Mouse (Mus musculus) G1E (cell line): ENCODE results near the gene Lrrc9. TPM values are rescaled to one million over a fixed set of nuclear protein-coding genes. Genes with fewer than 3 reads are reported as not detected.
A peak's percentile ranks its signal among the peaks of the same experiment; 100 is the strongest.

Experiments
- ATAC-seq: 2 replicates; pipeline ENCODE4 v1.8.0; 2016; ENCODE audit warnings: mild to moderate bottlenecking; ENCODE audit not compliant: insufficient number of reproducible peaks, poor library complexity, low FRiP score, severe bottlenecking; ENCODE audit errors: extremely low read depth
- DNase-seq: peaks from one replicate; pipeline ENCODE4 v3.0.0; 2012; ENCODE audit warnings: low spot score
- H3K27me3 ChIP-seq: 2 replicates; pipeline ENCODE4 v1.6.1; 2012; ENCODE audit warnings: mild to moderate bottlenecking, low read length, inconsistent platforms; ENCODE audit not compliant: insufficient read depth
- H3K36me3 ChIP-seq: replicated peaks from 2 replicates; pipeline ENCODE3; 2012; ENCODE audit warnings: mild to moderate bottlenecking, inconsistent platforms
- H3K4me1 ChIP-seq: 2 replicates; pipeline ENCODE4 v1.6.1; 2012; ENCODE audit warnings: low read depth, low read length, inconsistent platforms, mixed read lengths; ENCODE audit not compliant: insufficient read depth
- H3K4me3 ChIP-seq: 2 replicates; pipeline ENCODE4 v1.5.1; 2012; ENCODE audit warnings: low read depth, mild to moderate bottlenecking, inconsistent platforms, low read length, moderate library complexity, mixed read lengths
- H3K9me3 ChIP-seq: replicated peaks from 2 replicates; pipeline ENCODE4 v1.6.1; 2012; ENCODE audit warnings: inconsistent platforms
- CTCF ChIP-seq: IDR thresholded peaks from 2 replicates; pipeline ENCODE4 v1.5.1; 2012; ENCODE audit warnings: low read depth, low read length, inconsistent platforms, mixed read lengths
- GATA1 ChIP-seq: IDR thresholded peaks from 2 replicates; pipeline ENCODE4 v1.6.1; 2012; ENCODE audit warnings: borderline replicate concordance, low read length, inconsistent platforms, mixed read lengths
- GATA2 ChIP-seq: IDR thresholded peaks from 2 replicates; pipeline ENCODE4 v1.6.1; 2012; ENCODE audit warnings: low read depth, low read length, inconsistent platforms, borderline replicate concordance
- POLR2AphosphoS5 ChIP-seq: IDR thresholded peaks from 2 replicates; pipeline ENCODE4 v1.6.1; 2012; ENCODE audit warnings: low read depth, low read length, inconsistent platforms; ENCODE audit not compliant: insufficient replicate concordance
- TAL1 ChIP-seq: conservative IDR thresholded peaks from 2 replicates; pipeline ENCODE4 v1.6.1; 2012; ENCODE audit warnings: low read depth, low read length, inconsistent platforms, mixed read lengths
- polyA plus RNA-seq: library from polyadenylated mRNA; stranded (reverse); fragments of >175 nt; gene quantifications from 2 replicates; pipeline ENCODE4 v1.2.3, GENCODE M21; 2012
- total RNA-seq, 2 experiments: library from RNA; stranded (forward) in 1 of 2; stranded (reverse) in 1 of 2; fragments of 200-1000 nt in 1 of 2; fragments of >200 nt in 1 of 2; fragmentation: Nextera tagmentation in 1 of 2; gene quantifications; 2 replicates each; pipeline ENCODE4 v1.2.3; 2014 to 2017

The Lrrc9 gene
- total and polyA plus RNA-seq, 3 experiments = 0.16 TPM; not detected in 2

DNA sequence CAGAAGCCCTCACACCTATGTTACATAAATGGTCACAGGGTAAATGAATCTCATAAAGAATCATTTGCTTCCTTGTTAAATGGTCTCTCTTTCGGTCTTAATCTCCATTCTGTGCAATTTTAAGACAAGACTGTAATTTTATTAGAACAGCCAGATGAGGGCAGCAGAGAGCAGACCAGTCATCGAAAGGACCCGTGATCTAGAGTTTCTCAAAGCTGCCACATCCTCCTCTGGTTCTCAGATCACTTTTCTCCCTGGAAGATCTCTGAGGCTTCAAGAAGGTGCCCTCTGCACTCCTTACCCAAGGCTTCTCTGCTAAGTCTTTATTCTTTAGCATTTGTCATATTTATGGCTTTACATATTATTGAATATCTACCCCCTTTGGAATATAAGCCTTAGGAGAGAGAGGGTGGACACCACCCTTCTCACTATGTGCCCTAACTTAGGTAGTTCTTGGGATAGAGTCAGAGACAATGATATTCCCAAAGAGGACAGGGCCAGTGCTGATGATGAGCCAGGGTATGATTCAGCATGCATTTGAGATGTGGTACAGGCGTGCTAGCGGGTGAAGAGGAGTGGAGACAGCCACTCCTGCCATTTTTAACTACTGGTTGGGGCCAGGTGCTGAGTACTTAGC lies 20.3 kb downstream of the Lrrc9 start:
- ATAC-seq = peak; percentile 54
- H3K36me3 ChIP-seq = no peaks in the 10 kb centered on the region
- H3K9me3 ChIP-seq = no peaks in the 10 kb centered on the region
- no peak for TF ChIP-seq GATA2
- 0 out of 2 replicates have a peak, but pooled peaks have one; percentile 59 for TF ChIP-seq CTCF
- no peak overlapping the region for H3K4me3 ChIP-seq
- peak; percentile 28 for DNase-seq
- peaks cover 2% of the 10 kb centered on the region; the same call in 1 of the 2 replicates for H3K27me3 ChIP-seq
- peaks cover 5% of the 10 kb centered on the region; the same call in 1 of the 2 replicates for H3K4me1 ChIP-seq

DNA sequence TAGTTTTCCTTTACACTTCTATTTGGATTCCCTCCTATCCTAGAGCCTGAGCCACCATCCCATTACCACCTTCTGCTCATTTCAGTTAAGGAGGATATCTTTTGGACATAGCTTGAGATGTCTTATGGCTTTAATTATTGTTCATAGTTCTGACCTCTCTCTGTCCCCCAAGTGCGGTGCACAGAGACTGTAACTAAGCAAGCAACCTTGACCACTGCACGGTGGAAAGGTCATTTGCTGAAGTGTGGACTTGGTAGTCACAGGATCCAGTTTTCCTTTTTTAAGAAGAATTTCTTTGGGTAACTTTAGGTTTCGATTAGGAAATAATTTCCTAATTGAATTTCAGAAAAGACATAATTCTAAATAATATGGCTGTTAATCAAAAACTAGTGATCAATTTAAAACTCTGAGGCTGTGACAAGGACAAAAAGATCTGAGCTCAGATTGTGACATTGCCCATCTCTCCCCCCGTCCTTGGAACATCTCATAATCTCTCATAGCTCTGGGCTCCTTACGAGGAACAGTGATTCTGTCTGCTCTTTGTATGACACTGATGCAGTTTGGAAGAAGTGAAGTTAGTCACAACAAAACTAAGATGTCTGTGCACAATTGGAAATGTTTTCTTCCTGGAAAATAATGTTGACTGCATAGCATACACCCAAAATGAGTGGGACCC lies 24.3 kb downstream of the Lrrc9 start:
- Histone ChIP-seq H3K4me1 (peaks cover 7% of the 10 kb centered on the region), H3K4me3 (no peak overlapping the region), H3K36me3 (no peaks in the 10 kb centered on the region), H3K9me3 (no peaks in the 10 kb centered on the region), H3K27me3 (peaks cover 5% of the 10 kb centered on the region; the same call in 1 of the 2 replicates)
- no peak for ATAC-seq
- no peak for DNase-seq
- TF ChIP-seq POLR2AphosphoS5 (no peak), TAL1 (no peak), GATA2 (no peak), CTCF (no peak), GATA1 (no peak)

- Histone ChIP-seq H3K4me3 (no peak overlapping the region), H3K27me3 (peaks cover 3% of the 10 kb centered on the region; the same call in 1 of the 2 replicates), H3K4me1 (peaks cover 2% of the 10 kb centered on the region; the same call in 1 of the 2 replicates), H3K36me3 (no peaks in the 10 kb centered on the region), H3K9me3 (no peaks in the 10 kb centered on the region)
- no peak for TF ChIP-seq POLR2AphosphoS5
- TF ChIP-seq TAL1 = no peak
- no peak for TF ChIP-seq CTCF
- TF ChIP-seq GATA1 = no peak
- TF ChIP-seq GATA2 = no peak
- ATAC-seq = no peak
- no peak for DNase-seq
These were observed 25.6 kb downstream of the Lrrc9 start for GRCm38 (mm10) chr12:72467269-72467668.

- Histone ChIP-seq H3K36me3 (no peaks in the 10 kb centered on the region), H3K27me3 (peaks cover 3% of the 10 kb centered on the region; the same call in 1 of the 2 replicates), H3K4me3 (no peak overlapping the region), H3K4me1 (peaks cover 2% of the 10 kb centered on the region; the same call in 1 of the 2 replicates), H3K9me3 (no peaks in the 10 kb centered on the region)
- no peak for TF ChIP-seq CTCF
- TF ChIP-seq POLR2AphosphoS5 = no peak
- no peak for TF ChIP-seq TAL1
- no peak for TF ChIP-seq GATA2
- DNase-seq (no peak), ATAC-seq (no peak)
These were observed 26.1 kb downstream of the Lrrc9 start for GRCm38 (mm10) chr12:72467789-72468188.

DNA sequence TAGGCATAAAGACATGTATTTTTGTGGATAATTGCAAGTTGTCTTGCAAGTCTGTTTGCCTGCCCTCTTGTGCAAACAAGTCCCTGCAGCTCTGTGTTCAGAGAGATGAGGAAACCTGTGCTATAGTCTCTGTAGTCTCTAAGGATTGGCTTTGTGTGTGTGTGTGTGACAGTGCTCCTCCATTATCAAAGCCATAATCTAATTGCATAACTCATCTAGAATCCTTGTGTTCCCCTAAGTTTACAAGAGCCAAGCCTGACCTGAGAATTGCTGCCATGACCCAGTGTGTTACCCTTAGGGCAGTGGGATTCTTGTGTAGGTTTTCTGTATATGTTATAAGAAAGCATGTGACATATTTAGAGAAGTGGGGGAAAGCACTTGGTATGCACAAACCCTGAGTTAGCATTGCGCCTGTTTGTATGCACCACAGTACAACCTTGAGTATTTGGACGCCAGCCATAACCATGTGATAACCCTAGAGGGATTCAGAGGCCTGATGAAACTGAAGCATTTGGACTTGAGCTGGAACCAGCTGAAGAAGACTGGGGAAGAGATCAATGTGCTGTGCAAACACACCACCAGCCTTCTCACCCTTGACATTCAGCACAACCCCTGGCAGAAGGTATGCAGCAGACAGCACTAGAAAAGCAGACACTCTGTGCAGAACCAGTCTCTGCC lies 35.2 kb downstream of the Lrrc9 start:
- DNase-seq (no peak), ATAC-seq (no peak)
- Histone ChIP-seq H3K9me3 (no peaks in the 10 kb centered on the region), H3K4me1 (no peaks in the 10 kb centered on the region), H3K4me3 (no peak overlapping the region), H3K36me3 (no peaks in the 10 kb centered on the region), H3K27me3 (peaks cover 3% of the 10 kb centered on the region)
- TF ChIP-seq POLR2AphosphoS5 (no peak), GATA1 (no peak), TAL1 (no peak), GATA2 (no peak), CTCF (no peak)

DNA sequence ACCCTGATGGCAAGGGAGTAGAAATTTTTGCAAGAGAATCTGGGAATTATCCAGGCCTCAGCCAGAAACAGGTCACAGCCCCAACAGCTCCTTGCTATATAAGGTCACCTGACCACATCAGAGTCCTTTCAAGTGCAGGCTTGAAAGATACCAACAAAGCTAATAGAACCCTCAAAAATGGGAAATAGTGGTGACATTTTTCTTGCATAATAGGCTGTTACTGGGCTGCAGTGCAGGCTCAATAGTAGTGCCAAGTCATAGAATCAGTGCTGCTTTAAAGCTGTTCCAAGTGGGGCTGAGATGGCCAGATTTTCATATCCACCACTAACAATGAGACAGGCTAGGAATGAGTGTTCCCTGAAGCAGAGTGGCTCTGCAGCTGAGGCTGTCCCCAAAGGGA lies 40.6 kb downstream of the Lrrc9 start:
- Histone ChIP-seq H3K36me3 (no peaks in the 10 kb centered on the region), H3K4me3 (no peak overlapping the region), H3K4me1 (0 out of 2 replicates have a peak, but pooled peaks cover 2% of the 10 kb centered on the region), H3K9me3 (no peaks in the 10 kb centered on the region), H3K27me3 (peaks cover 1% of the 10 kb centered on the region; the same call in 1 of the 2 replicates)
- ATAC-seq (no peak), DNase-seq (no peak)
- TF ChIP-seq GATA1 = no peak
- TF ChIP-seq TAL1 = no peak
- no peak for TF ChIP-seq CTCF
- no peak for TF ChIP-seq POLR2AphosphoS5
- TF ChIP-seq GATA2 = no peak
